Mouse (Mus musculus) lung, postnatal 10 days (tissue): Measurements from ENCODE around the gene Pacsin1.
"Not testable (repeated sequence)": the region's sequence is repeated elsewhere in the genome, so short reads cannot be mapped to it uniquely, and the experiment has no call there.

Source experiments
- DNase-seq: peaks from one replicate; pipeline ENCODE4 v3.0.0; 2021

Gene Pacsin1

DNA sequence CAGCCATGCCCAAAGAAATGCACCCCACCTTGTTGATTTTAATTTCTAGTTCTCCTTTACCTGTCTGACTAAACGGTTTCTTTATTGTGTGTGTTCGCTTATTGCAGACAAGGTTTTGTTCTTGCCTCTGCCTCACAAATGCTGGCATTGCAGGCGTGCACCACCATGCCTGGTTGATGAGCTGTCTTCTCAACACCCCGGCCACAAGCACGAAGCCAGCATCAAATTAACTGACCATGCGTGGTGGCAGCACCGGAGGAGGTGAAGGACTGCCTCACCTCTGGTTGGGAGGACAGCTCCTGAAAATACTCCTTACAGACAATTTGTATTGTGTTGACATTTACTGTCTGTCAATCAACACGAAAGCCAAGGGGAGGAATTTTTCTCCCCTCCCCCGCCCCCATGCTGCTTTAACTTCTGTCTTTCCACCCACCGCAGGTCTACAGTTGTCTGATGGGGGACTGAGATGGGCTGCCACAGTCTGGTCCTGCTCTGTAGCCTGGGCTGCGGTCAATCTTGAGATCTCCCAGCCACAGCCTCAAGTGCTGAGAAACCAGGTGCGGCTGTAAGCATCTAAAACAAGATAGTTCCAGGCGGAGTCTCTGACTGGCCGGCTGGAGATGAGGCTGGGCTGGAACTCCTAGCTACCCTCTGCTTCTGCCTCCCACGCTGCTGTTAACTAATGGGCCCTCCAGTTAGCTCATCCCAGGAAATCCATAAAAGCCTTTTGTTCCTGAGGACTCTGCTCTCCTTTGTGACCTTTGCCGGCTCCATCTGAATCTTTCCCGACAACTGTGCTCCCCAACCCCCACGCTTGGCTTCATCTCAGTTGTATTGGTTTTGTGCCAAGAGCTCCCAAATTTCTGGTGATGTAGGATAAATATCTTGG, 18.9 kb upstream of the Pacsin1 start, which contains the start of gene Rps10:
Gene Rps10 (minus strand): TSS at position 538 of the 889 bp plus-strand sequence.
- no peak for DNase-seq

DNA sequence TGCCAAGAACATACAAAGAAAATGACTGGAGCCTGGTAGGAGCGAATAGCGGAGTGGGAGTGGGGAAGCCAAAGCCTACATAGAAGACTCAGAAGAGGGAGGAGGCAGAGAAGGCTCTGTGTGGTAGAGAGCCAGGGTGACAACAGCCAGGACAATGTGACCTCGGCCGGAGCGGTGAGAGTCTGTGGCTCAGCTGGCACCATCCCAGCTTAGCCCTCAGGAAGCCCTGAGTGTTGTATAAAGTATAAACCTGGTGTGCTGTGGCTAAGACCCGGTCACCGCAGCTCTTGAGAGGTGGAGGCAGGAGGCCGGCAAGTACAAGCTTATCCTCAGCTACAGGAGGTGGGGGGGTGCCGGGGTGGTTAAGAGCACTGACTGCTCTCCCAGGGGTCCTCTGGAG, 18.0 kb upstream of the Pacsin1 start:
- no peak for DNase-seq

DNA sequence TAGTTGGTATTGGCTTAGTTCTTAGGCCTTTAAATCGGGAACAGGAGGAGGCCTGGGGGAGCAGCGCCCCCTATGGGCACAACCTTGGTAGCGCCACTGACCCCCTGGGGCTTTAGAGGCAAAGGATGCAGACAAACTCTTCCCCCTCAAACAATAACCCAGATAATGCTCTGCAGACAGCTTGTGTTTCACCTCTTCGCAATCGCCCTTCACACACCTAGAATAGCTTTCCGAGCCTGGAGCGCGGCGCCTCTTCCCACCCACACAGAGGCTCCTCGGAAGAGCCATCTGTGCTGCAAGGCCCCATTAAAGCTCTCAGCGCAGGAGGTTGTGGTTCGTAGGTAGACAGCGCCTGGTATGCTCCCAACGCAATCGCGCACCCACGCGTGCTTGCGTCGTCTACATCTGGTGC, 16.4 kb upstream of the Pacsin1 start:
- no peak for DNase-seq

DNA sequence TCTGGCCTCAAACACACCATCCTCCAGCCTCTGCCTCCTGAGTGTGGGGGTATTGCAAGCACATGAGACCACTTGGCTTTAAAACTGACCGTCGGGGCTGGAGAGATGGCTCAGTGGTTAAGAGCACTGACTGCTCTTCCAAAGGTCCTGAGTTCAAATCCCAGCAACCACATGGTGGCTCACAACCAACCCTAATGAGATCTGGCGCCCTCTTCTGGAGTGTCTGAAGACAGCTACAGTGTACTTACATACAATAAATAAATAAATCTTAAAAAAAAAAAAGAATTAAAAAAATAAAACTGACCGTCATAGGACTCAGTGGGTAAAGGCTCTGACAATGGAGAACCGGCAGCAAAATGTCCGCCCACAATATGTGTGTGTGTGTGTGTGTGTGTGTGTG, 15.5 kb upstream of the Pacsin1 start:
- DNase-seq: not testable (repeated sequence)

DNA sequence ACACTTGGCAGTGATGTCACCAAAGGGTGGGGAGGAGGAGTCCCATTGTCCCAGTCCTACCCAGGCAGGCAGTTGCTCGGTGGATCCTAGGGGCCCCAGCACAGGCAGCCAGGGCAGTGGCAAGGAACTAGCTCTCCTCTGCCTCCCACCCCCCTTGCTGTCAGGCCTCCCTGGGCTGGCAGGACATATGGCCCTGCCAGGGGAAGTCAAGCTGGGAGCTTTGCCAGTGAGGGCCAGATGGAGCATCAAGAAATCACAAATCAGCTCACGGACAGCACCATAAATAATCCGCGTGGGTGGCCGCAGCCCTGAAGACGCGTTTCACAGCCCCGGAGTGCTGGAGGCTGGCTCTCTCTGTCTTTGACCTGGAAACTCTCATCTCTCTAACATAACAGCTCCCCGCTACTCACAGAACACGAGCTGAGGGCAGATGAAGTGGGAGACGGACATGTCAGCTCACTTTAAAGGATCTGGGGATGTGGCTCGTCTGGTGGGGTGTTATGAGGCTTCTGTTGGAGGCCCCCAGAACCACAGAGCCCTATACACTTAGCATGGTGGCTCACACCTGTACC, 12.7 kb upstream of the Pacsin1 start:
- DNase-seq: peak; percentile 54

DNA sequence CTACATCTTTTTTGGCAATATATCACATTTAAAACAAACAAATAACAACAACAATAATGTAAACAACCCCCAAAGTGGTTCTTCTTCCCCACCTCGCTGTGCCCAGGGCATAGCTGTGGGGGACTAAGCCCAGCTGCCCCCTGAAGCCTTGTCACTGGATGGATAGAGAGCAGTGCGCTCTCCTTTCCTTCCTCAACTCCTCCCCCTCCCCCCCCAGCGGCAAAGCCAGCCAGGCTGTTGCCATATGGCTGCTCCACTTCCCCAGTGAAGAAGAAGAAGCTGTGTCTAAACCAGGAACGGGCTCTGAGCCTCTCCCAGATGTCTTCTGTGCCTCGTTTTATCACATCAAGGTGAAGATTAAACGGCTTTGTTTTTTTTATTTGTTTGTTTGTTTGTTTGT, 12.2 kb upstream of the Pacsin1 start:
- DNase-seq: peak; percentile 35

DNA sequence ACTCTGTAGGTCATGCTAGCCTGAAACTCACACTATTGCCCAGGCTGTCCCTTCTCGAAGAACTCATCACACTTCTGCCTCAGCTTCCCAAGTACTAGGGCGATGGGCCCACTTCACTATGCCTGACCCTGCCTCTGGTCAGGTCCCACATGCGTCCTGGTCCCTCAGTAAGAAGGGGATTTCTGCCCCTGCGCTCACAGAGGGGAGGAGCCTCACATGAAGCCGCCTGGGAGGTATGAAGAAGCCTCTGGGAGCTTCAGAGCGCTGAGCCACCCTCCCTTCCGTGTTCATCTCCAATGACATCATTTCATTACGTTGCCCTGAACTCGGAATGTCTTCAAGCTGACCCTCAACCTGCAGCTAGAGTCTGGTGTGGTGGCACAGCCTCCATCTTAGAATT, 11.6 kb upstream of the Pacsin1 start:
- DNase-seq: no peak

DNA sequence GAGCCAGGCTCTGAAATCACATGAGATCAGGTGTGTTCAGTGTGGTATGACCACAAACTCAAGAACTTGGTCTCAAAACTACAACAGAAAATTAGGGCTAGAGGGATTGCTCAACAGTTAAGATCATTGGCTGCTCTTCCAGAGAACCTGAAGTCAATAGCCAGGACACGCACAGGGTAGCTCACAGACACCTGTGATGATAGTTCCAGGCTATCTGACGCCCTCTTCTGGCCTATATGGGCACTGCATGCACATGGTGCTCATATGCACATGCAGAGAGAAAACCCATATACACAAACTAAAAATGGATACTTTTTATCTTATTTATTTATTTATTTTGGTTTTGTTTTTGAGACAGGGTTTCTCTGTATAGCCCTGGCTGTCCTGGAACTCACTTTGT, 10.7 kb upstream of the Pacsin1 start:
- DNase-seq: no peak

DNA sequence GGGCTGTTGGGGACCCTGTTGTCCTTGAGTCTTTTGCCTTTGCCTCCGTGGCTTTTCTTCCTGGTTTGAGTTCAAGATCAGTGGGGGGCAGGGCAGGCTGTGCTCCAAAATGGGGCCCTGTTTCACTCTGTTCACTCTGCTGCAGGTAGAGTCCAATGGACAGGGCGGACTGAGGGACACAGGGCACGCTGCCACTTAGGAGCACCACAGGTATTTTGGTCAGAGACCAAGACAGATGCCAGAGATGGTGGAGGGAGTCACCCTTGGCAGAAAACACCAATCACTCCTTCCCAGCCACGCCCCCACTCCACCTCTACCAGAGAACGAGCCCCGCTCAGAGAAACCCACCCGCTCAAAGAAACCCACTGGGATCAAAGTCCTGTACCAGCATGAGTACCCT, 9.5 kb upstream of the Pacsin1 start:
- no peak for DNase-seq

DNA sequence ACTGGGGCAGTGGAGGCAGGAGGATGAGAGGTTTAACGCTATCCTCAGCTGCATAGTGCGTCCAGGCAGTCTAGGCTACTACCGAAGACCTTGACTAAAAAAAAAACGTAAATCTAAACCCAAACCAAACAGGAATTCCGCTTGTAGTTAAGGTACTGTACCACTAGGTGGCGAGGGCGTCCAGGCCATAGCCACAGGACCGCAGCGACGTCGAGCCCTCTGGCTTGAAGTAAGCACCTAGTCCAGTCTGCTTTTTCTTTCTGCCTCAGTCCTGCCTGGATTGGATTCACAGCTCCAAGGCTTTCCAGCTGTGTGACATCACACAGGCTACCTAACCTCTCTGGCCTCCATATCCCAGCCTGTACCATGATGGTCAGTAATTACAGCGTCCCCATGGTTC, 5.1 kb upstream of the Pacsin1 start:
- DNase-seq: peak; percentile 65

DNA sequence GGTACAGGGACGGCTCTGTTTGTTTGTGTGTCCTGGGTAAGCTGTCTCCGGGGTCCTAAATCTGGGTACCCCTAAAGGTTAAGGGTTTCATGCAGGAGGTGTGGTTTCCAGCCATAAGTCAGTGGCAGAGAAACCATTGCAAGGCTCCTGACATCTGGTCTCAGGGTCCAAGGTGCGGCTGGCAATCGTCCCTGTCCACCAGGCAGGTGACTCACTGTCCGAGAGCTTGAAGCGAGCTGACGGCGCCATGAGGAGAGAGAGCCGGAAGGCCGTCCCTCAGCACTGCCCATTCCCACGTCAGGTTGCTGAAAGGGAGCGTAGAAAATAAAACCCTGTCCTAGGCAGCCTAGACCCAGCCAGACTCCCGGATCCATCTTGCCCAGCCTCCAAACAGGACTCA, 4.7 kb upstream of the Pacsin1 start:
- no peak for DNase-seq

DNA sequence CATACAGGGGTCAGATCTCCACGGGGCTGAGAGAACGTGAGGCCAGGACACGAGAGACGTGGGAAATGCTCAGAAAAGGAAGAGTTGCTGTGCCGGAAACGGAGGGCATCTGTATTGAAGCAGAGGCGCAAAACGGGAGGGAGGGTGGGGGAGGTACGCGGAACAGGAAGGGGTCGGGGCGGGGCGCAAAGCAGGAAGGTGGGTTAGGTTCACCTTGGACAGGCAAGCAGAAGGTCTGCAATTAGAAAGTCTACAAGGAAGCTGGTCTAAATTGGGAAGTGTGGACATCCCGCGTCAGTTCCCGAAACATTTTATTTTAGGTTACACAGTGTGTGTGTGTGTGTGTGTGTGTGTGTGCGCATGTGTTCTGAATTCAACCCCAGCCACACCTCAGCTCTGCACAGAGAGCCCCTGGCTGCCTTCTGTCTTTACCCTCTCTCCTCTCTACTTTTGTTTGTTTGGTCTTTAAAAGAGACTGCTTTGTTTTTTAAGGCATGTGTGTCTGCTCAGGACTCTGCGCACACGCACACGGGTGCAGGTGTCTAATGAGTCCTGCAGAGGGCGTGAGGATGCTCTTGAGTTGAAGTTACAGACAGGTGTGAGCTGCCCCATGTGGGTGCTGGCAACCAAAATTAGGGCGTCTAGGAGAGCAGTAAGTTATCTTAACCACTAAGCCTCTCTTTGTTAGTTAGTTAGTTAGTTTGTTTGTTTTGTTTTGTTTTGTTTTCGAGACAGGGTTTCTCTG, 3.1 kb upstream of the Pacsin1 start:
- no peak for DNase-seq

DNA sequence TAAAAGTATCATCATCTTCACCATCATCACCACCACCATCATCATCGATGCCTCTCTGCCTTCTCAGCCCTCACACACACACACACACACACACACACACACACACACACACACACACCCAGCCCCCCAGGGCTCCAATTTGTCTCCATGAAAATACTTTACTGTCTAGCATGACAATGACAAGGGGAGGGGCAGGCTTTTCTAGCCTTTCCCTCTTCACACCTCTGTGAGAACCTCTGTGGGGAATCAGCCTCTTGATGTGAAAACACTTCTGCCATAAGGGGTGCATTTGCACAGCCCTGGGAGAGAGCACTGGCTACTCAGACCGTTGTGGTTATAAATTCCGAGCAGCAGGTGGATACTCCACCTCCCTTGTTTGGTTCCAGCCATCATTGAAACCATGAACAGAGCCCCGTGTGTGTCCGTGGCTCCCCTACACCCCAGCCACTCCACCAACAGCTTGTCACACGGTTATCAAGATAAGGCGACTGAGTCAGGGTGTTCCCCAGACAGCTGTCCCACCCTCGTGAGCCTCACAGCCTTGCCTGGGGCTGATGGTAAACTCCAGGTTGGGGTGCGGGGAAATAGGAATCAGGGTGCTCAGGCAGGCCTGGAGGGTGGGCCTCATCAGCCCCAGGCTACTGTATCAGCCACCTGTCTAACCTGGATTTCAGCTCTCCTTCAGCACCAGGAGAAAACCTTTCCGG, 1.9 kb upstream of the Pacsin1 start:
- DNase-seq: no peak

DNA sequence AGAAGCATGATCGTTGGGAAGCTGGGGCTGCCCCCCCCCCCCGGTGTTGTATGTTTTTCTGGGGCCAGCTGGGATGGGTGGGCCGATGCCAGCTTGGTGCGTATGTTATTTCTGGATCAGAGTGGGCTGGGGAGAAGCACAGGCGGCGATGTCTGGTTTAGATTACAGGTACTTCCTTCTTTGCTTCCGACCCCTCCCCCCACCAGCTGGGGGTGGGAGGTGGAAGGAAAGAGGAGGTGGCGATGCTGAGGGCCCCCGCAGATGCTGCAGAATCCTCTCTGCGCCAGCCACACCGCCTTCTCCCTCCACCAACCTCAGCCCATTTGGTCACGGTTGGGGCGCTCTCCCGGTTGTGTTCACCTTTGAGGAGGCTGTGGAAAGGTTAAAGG, 696 bp downstream of the Pacsin1 start:
- no peak for DNase-seq

DNA sequence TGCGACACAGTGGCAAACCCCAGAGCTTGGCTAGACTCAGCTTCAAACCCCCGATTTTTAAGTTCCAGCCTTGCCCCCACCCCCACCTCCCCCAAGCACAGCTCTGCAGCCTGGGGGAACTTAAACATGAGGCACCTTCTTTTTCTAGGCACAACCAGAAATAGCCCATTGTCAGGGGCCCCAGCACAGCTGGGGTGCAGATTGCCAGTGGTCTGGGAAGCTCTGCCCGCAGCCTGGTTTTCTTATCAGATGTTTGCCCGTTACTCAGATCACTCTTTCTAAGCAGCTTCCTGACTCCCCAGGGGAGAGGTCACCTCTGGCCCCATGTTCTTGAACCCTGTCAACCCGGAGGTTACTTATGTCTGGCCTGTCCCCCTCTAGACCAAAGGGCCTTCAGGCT, 1.1 kb downstream of the Pacsin1 start:
- no peak for DNase-seq

DNA sequence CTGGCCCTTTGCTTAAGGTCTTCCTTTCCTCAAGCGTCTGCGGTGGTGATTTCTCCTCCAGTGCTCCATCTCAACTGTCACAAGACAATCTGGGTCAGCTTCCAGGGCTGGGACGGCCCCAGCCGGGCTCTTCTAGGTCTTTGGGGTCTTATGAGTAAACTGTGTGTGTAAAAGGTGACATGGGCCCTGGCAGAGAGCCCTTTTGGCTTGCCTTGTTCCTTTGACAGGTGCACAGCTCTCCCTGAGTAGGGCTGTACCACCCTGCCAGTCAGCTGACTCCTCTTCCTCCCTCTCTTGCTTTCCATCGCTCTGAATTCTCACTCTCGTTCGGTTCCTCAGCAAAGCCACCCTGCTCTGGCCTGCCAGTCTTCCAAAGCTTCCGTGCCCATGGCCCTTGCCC, 1.8 kb downstream of the Pacsin1 start:
- DNase-seq: no peak

DNA sequence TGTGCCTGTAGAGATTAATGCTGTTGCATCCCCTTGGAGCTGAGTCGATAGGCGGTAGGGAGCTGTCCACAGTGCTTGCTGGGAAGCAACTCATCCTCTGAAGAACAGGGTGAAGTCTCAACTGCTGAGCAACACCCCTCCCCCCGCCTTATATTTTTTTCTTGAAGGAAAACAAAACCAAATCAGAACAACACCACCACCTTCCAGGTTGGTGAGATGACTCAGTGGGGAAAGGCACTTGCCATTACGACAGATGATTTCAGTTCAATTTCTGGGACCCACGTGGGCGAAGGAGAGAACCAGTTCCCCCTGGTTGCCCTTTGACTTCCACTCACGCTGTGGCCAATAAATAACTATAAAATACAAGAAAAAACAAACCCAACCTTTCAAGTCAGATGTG, 3.5 kb downstream of the Pacsin1 start:
- DNase-seq: no peak

DNA sequence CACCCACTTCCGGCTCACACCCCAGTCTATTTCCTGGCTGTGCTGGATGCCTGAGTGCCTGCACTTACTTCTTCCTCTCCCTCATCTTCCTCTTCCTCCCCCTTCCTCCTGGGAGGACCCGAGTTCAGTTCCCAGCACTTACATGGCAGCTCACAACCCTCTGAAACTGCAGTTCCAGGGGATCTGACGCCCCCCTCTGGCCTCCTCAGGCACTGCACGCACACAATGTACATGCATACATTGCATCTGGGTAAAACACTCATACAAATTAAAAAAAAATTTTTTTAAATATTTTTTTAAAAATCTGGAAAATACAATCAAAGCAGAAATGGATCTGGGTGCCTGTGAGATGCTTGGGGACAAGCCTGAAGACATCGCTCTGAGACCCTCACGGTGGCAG, 16.4 kb downstream of the Pacsin1 start:
- DNase-seq: no peak

DNA sequence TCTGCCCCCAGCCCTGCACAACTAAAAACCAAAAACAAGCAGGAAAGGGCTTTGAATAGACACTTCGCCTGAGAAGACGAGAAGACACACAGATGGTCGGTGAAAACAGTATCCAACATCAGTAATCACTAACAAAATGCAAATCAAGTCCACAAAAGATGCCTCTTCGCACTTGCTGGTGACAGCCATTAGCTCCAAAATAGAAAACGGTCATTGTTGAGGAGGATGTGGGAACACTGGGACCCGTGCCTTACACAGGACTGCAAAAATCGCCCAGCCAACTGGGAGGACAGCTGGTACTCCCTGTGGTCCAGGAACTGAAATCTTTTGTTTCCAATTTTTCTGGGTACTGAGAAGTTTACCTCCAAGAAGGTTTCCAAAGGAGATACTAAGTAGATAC, 18.6 kb downstream of the Pacsin1 start:
- DNase-seq: no peak

DNA sequence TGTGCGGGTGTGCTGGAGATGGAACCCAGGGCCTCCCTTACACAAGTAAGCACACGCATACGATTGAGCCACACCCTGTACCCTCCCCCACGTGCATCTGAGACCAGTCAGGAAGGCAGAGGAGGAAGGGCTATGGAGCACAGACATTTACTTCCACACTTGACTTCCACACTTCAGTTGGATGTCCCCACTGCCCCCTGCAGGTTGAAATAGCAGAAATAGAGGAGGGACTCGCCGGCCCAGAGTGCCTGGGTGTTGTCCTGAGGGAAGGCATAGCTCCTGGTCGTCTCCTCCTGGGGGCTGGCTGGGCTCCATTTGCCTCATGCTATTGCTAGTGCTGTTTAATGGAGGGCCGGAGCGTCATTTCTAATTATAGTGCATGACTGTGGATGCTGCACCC, 20.1 kb downstream of the Pacsin1 start:
- DNase-seq: peak; percentile 27

DNA sequence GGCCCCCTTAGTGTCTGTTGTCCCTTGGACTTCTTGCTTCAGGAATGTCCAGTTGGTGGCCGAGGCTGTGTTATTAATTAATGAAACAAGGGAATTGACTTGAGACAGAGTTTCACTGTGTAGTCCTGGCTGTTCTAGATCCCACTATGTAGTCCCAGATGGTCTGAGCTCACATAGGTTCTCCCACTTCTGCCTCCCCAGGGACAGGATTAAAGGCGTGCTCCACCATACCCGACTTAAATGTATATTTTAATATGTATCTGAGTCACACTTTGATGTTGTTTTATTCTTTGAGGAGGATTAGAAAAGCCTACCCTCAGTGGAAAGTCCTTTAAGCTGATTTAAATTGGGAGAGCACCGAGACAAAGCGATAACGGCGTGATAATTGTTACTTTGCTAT, 21.0 kb downstream of the Pacsin1 start:
- no peak for DNase-seq

DNA sequence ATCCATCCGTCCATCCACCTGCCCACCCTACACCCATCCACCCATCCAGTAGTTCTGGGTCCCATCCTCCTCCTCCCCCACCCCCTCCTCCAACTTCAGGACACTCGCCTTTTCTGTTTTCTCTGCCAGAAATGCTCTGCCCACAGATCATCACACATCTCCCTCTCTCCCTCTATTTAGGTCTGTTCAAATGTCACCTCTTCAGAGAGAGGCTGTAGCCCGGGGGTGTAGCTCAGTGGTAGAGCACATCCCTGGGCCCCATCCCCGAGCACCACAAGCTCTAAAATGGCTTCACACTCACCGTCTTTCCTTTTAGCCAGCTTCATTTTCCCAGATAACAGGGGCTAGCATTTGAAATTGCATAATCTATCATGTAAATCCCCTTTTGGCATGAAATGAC, 22.4 kb downstream of the Pacsin1 start:
- no peak for DNase-seq
